Mouse (Mus musculus) hindbrain, embryonic 15.5 days (tissue): ENCODE measurements around the gene Gm5751. TPM values are rescaled to one million over a fixed set of nuclear protein-coding genes. Genes with fewer than 3 reads are reported as not detected.
"Not testable (repeated sequence)": the region's sequence is repeated elsewhere in the genome, so short reads cannot be mapped to it uniquely, and the experiment has no call there.

ENCODE experiments used
- ATAC-seq: fragments of 200-750 bp; cut with Nextera tagmentation; 2 replicates; pipeline ENCODE4 v1.8.0; 2017; ENCODE audit warnings: low read depth, moderate number of reproducible peaks, moderate TSS enrichment; ENCODE audit not compliant: low FRiP score
- H3K27ac ChIP-seq: fragments of 300-500 bp; sonication (generic); replicated peaks from 2 replicates; pipeline ENCODE4 v1.5.1; 2015; ENCODE audit warnings: mild to moderate bottlenecking, inconsistent platforms
- H3K27me3 ChIP-seq: fragments of 300-500 bp; sonication (generic); 2 replicates; pipeline ENCODE4 v1.6.1; 2015; ENCODE audit warnings: control low read depth, inconsistent platforms
- H3K36me3 ChIP-seq: fragments of 300-500 bp; sonication (generic); 2 replicates; pipeline ENCODE4 v1.6.1; 2015; ENCODE audit warnings: control low read depth, inconsistent platforms
- H3K4me1 ChIP-seq: fragments of 300-500 bp; sonication (generic); replicated peaks from 2 replicates; pipeline ENCODE4 v1.6.1; 2015; ENCODE audit warnings: control low read depth, inconsistent platforms
- H3K4me2 ChIP-seq: fragments of 300-500 bp; sonication (generic); 2 replicates; pipeline ENCODE4 v1.6.1; 2015; ENCODE audit warnings: moderate library complexity, mild to moderate bottlenecking, inconsistent platforms
- H3K4me3 ChIP-seq: fragments of 300-500 bp; sonication (generic); 2 replicates; pipeline ENCODE4 v1.5.1; 2015; ENCODE audit warnings: mild to moderate bottlenecking, inconsistent platforms
- H3K9ac ChIP-seq: fragments of 300-500 bp; sonication (generic); 2 replicates; pipeline ENCODE4 v1.6.1; 2015; ENCODE audit warnings: inconsistent platforms
- H3K9me3 ChIP-seq: fragments of 300-500 bp; sonication (generic); 2 replicates; pipeline ENCODE4 v1.6.1; 2016; ENCODE audit warnings: control low read depth, inconsistent platforms
- WGBS: fragments of 180-500 bp; shearing (Covaris S2); methylation state at CpG from one replicate; pipeline ENCODE4 v1.1.7; 2015; 5-methylcytosine and 5-hydroxymethylcytosine counted together
- polyA plus RNA-seq: library from polyadenylated mRNA; unstranded; fragments of >200 nt; fragmentation: Nextera tagmentation; extraction: Ambion mirVana; gene quantifications from 2 replicates; pipeline ENCODE4 v1.2.1, GENCODE M21; 2015

Gene Gm5751
- not detected in 2 replicates for polyA plus RNA-seq

- H3K27me3 ChIP-seq, H3K4me2 ChIP-seq, H3K9ac ChIP-seq, H3K4me1 ChIP-seq, ATAC-seq, H3K9me3 ChIP-seq, H3K4me3 ChIP-seq, H3K27ac ChIP-seq, H3K36me3 ChIP-seq: not testable (repeated sequence)
- WGBS: 83% methylated on average over 3 of the region's 4 CpGs
Measured at GRCm38 (mm10) chrX:8873953-8874352, at the start of gene Gm5751. Gene Gm5751 (plus strand): TSS chrX:8874253.

GRCm38 (mm10) chrX:8832043-8832442, 42.0 kb upstream of the Gm5751 start:
- Histone ChIP-seq H3K27ac (no peak overlapping the region), H3K9me3 (no peaks in the 10 kb centered on the region), H3K4me2 (no peak overlapping the region), H3K4me3 (no peak overlapping the region), H3K36me3 (no peaks in the 10 kb centered on the region), H3K4me1 (no peaks in the 10 kb centered on the region), H3K9ac (no peak overlapping the region), H3K27me3 (no peaks in the 10 kb centered on the region)
- ATAC-seq: 0 out of 2 replicates have a peak, but pooled peaks have one; percentile 54

- no peaks in the 10 kb centered on the region for H3K27me3 ChIP-seq
- no peaks in the 10 kb centered on the region for H3K36me3 ChIP-seq
- 83% methylated on average over 1 of the region's 1 CpGs for WGBS
- H3K9me3 ChIP-seq: no peaks in the 10 kb centered on the region
- H3K4me3 ChIP-seq: no peak within 1 kb of the TSS
- H3K4me1 ChIP-seq: no peaks in the 10 kb centered on the region
- H3K9ac ChIP-seq: no peak within 1 kb of the TSS
- ATAC-seq: no peak
- no peak within 1 kb of the TSS for H3K27ac ChIP-seq
- H3K4me2 ChIP-seq: no peak within 1 kb of the TSS
Measured at GRCm38 (mm10) chrX:8843694-8844093, 30.4 kb upstream of the Gm5751 start, which contains the start of gene Gm6592. Gene Gm6592 (plus strand): TSS chrX:8843994.

GRCm38 (mm10) chrX:8852486-8852885, 21.6 kb upstream of the Gm5751 start:
- no peak overlapping the region for H3K4me3 ChIP-seq
- no peaks in the 10 kb centered on the region for H3K27me3 ChIP-seq
- H3K9me3 ChIP-seq: no peaks in the 10 kb centered on the region
- H3K36me3 ChIP-seq: no peaks in the 10 kb centered on the region
- no peak overlapping the region for H3K9ac ChIP-seq
- 91% methylated on average over 10 of the region's 10 CpGs for WGBS
- H3K4me1 ChIP-seq: no peaks in the 10 kb centered on the region
- no peak overlapping the region for H3K27ac ChIP-seq
- no peak overlapping the region for H3K4me2 ChIP-seq
- no peak for ATAC-seq

- H3K9ac ChIP-seq, H3K27me3 ChIP-seq, H3K27ac ChIP-seq, H3K4me3 ChIP-seq, H3K4me2 ChIP-seq, H3K4me1 ChIP-seq, H3K36me3 ChIP-seq, H3K9me3 ChIP-seq: not testable (repeated sequence)
- ATAC-seq: 0 out of 2 replicates have a peak, but pooled peaks have one; percentile 8
- 8% methylated on average over 3 of the region's 3 CpGs for WGBS
Measured at GRCm38 (mm10) chrX:8864331-8864730, 9.7 kb upstream of the Gm5751 start.

GRCm38 (mm10) chrX:8884336-8884735, 10.3 kb downstream of the Gm5751 start:
- no peak for ATAC-seq
- WGBS: 76% methylated on average over 4 of the region's 4 CpGs

GRCm38 (mm10) chrX:8891975-8892342, 17.9 kb downstream of the Gm5751 start:
- peak overlapping the region; percentile 66; the same call in 1 of the 2 replicates for H3K9ac ChIP-seq
- H3K27ac ChIP-seq: peak overlapping the region; percentile 88
- peak overlapping the region; percentile 73 for H3K4me2 ChIP-seq
- peak overlapping the region; percentile 56 for H3K4me3 ChIP-seq
- H3K4me1 ChIP-seq: 0 out of 2 replicates have a peak, but pooled peaks cover 4% of the 10 kb centered on the region
- WGBS: 28% methylated on average over 3 of the region's 9 CpGs
- H3K9me3 ChIP-seq: no peaks in the 10 kb centered on the region
- H3K27me3 ChIP-seq: no peaks in the 10 kb centered on the region
- H3K36me3 ChIP-seq: peaks cover 10% of the 10 kb centered on the region
- ATAC-seq: peak; percentile 69

More at GRCm38 (mm10) chrX:8884336-8884735, 10.3 kb downstream of the Gm5751 start:
- Histone ChIP-seq H3K9ac (no peak overlapping the region), H3K9me3 (no peaks in the 10 kb centered on the region), H3K27ac (no peak overlapping the region), H3K4me1 (no peaks in the 10 kb centered on the region), H3K4me3 (no peak overlapping the region), H3K4me2 (no peak overlapping the region), H3K36me3 (peaks cover 10% of the 10 kb centered on the region), H3K27me3 (no peaks in the 10 kb centered on the region)

- Histone ChIP-seq H3K27me3 (no peaks in the 10 kb centered on the region), H3K4me3 (peak within 1 kb of the TSS; percentile 56), H3K36me3 (peaks cover 8% of the 10 kb centered on the region)
Measured at GRCm38 (mm10) chrX:8892343-8893155, 18.5 kb downstream of the Gm5751 start, which contains the start of gene B630019K06Rik. Gene B630019K06Rik (plus strand): TSS chrX:8892382.

GRCm38 (mm10) chrX:8893182-8893651, 19.2 kb downstream of the Gm5751 start:
- 29% methylated on average over 23 of the region's 42 CpGs for WGBS
- H3K4me2 ChIP-seq: peak overlapping the region; percentile 73
- peaks cover 4% of the 10 kb centered on the region for H3K36me3 ChIP-seq
- peak overlapping the region; percentile 88 for H3K27ac ChIP-seq
- H3K4me1 ChIP-seq: 0 out of 2 replicates have a peak, but pooled peaks cover 4% of the 10 kb centered on the region
- ATAC-seq: peak; percentile 70
- no peaks in the 10 kb centered on the region for H3K9me3 ChIP-seq
- H3K9ac ChIP-seq: peak overlapping the region; percentile 66
- no peaks in the 10 kb centered on the region for H3K27me3 ChIP-seq
- peak overlapping the region; percentile 56 for H3K4me3 ChIP-seq

More at GRCm38 (mm10) chrX:8892343-8893155, 18.5 kb downstream of the Gm5751 start, which contains the start of gene B630019K06Rik:
- peak; percentile 88 for ATAC-seq
- H3K27ac ChIP-seq: peak within 1 kb of the TSS; percentile 88
- no peaks in the 10 kb centered on the region for H3K9me3 ChIP-seq
- 15% methylated on average over 82 of the region's 95 CpGs for WGBS
- peak within 1 kb of the TSS; percentile 66 for H3K9ac ChIP-seq
- 0 out of 2 replicates have a peak, but pooled peaks cover 4% of the 10 kb centered on the region for H3K4me1 ChIP-seq
- peak within 1 kb of the TSS; percentile 73 for H3K4me2 ChIP-seq

- Histone ChIP-seq H3K9ac (no peak overlapping the region), H3K4me3 (no peak overlapping the region), H3K4me1 (peaks cover 4% of the 10 kb centered on the region; the same call in 1 of the 2 replicates), H3K36me3 (no peaks in the 10 kb centered on the region), H3K27ac (no peak overlapping the region), H3K4me2 (no peak overlapping the region), H3K27me3 (no peaks in the 10 kb centered on the region), H3K9me3 (no peaks in the 10 kb centered on the region)
- no peak for ATAC-seq
- 63% methylated on average over 4 of the region's 4 CpGs for WGBS
Measured at GRCm38 (mm10) chrX:8900823-8901222, 26.8 kb downstream of the Gm5751 start.

GRCm38 (mm10) chrX:8901906-8902472, 27.9 kb downstream of the Gm5751 start:
- no peak overlapping the region for H3K9ac ChIP-seq
- no peak overlapping the region for H3K4me2 ChIP-seq
- H3K36me3 ChIP-seq: no peaks in the 10 kb centered on the region
- H3K4me1 ChIP-seq: peaks cover 4% of the 10 kb centered on the region; the same call in 1 of the 2 replicates
- ATAC-seq: peak; percentile 76
- H3K9me3 ChIP-seq: no peaks in the 10 kb centered on the region
- WGBS: 33% methylated on average over 7 of the region's 7 CpGs
- H3K27ac ChIP-seq: no peak overlapping the region
- no peaks in the 10 kb centered on the region for H3K27me3 ChIP-seq
- no peak overlapping the region for H3K4me3 ChIP-seq

GRCm38 (mm10) chrX:8921080-8921479, 47.0 kb downstream of the Gm5751 start:
- Histone ChIP-seq H3K9me3 (no peaks in the 10 kb centered on the region), H3K27ac (no peak overlapping the region)
- 66% methylated on average over 4 of the region's 4 CpGs for WGBS

More at GRCm38 (mm10) chrX:8921080-8921479, 47.0 kb downstream of the Gm5751 start:
- Histone ChIP-seq H3K4me3 (no peak overlapping the region), H3K36me3 (no peaks in the 10 kb centered on the region), H3K4me2 (no peak overlapping the region), H3K4me1 (no peaks in the 10 kb centered on the region), H3K27me3 (no peaks in the 10 kb centered on the region), H3K9ac (no peak overlapping the region)
- no peak for ATAC-seq
